Mouse (Mus musculus): Measurements from ENCODE around the gene Psma3. TPM values are rescaled to one million over a fixed set of nuclear protein-coding genes. Genes with fewer than 3 reads are reported as not detected.

Psma3 gene
- polyA plus RNA-seq, 1 experiment = 44.9 TPM

DNA sequence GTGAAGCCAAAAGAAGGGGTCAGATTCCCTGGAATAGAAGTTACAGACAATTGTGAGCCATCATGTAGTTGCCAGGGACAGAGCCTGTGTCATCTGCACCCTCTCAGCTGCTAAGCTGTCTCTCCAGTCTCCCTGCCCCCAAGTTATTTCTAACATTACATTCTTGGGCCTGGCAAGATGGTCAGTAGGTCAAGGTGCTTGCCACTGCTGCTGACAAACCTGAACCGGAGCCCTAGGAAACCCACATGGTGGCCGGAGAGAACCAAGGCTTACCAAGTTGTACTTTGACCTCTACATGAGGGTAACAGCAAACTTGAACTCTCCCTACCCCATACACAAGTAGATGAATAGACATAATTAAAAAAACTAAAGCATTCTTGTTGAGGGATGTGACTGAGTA is 70.1 kb downstream of the Psma3 start:
- peaks cover 12% of the 10 kb centered on the region; the same call in 1 of the 2 replicates for H3K4me1 ChIP-seq (ENCODE audit: control insufficient read depth, insufficient read depth, low read length)
- TF ChIP-seq CTCF (conservative IDR thresholded peaks at IDR 0.05; ENCODE audit: insufficient read depth, insufficient read length, low read depth, low read length) (no peak), POLR2A (IDR thresholded peaks at IDR 0.05; ENCODE audit: low read depth, low read length) (no peak)
- peaks cover 6% of the 10 kb centered on the region for H3K36me3 ChIP-seq (ENCODE audit: control insufficient read depth, insufficient read depth, low read length)
- DNase-seq = peak; percentile 92
- no peak overlapping the region for H3K4me3 ChIP-seq (ENCODE audit: insufficient read depth, low read depth, low read length)
- 46% methylated on average over 2 of the region's 2 CpGs for WGBS
- H3K27ac ChIP-seq (ENCODE audit: insufficient read depth, low read depth, low read length) = no peak overlapping the region
- no peaks in the 10 kb centered on the region for H3K27me3 ChIP-seq (replicated peaks; ENCODE audit: control insufficient read depth, insufficient read depth, low read length)

Other genes with a start within 250 kb of the Psma3 start
- 6.4 and 6.8 TPM in 2 replicates for gene Frmd6, start 149.1 kb upstream of the Psma3 start, polyA plus RNA-seq (2012; rRNA removed)
- 31.9 and 44.6 TPM in 2 replicates for gene Actr10, start 36.8 kb upstream of the Psma3 start, polyA plus RNA-seq (2012; rRNA removed)
- gene Arid4a, start 41.4 kb downstream of the Psma3 start, polyA plus RNA-seq (2012; rRNA removed) = 3.0 and 3.6 TPM in 2 replicates
- gene Tomm20l, start 136.8 kb downstream of the Psma3 start, polyA plus RNA-seq (2012; rRNA removed) = not detected in 2 replicates
- 18.2 and 25.3 TPM in 2 replicates for gene Timm9, start 162.1 kb downstream of the Psma3 start, polyA plus RNA-seq (2012; rRNA removed)
- gene 2700049A03Rik, start 162.2 kb downstream of the Psma3 start, polyA plus RNA-seq (2012; rRNA removed) = 2.1 and 2.4 TPM in 2 replicates

Data from kidney, adult 2 months (tissue).